Mouse (Mus musculus) ovary, postnatal 10 days (tissue): Measurements from ENCODE around the gene Mterf1b.
"Not testable (repeated sequence)": the region's sequence is repeated elsewhere in the genome, so short reads cannot be mapped to it uniquely, and the experiment has no call there.

ENCODE experiments used
- DNase-seq: peaks from one replicate; pipeline ENCODE4 v3.0.0; 2022; ENCODE audit warnings: low spot score

Gene Mterf1b

GRCm38 (mm10) chr5:4191671-4192480 is at the start of gene Mterf1b:
Gene Mterf1b, plus strand, starts transcription at chr5:4192367.
- not testable (repeated sequence) for DNase-seq

GRCm38 (mm10) chr5:4159418-4160071 is 32.6 kb upstream of the Mterf1b start:
- not testable (repeated sequence) for DNase-seq

DNA sequence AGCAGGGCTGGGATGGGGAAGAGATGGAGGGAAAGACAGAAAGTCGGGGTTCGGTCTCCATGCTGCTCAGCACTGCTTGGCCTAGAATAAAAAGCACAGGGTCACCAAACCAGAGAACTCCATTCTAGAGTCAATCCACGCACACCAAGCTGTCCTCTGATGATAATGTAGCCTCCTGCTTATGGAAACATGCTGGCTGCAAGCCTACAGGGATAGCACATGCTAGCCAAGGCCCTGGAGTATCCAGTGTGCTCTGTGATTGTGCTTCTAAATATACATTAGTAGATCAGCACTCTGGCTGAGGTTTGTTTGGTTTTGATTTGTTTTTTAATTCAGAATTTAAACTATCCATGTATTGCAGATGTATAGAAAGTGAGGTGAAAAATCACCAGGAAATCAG is 30.6 kb upstream of the Mterf1b start:
- DNase-seq: no peak

- DNase-seq: no peak
Measured at GRCm38 (mm10) chr5:4162461-4162860, 29.7 kb upstream of the Mterf1b start.

- DNase-seq: not testable (repeated sequence)
Measured at GRCm38 (mm10) chr5:4167813-4168529, 24.2 kb upstream of the Mterf1b start.

DNA sequence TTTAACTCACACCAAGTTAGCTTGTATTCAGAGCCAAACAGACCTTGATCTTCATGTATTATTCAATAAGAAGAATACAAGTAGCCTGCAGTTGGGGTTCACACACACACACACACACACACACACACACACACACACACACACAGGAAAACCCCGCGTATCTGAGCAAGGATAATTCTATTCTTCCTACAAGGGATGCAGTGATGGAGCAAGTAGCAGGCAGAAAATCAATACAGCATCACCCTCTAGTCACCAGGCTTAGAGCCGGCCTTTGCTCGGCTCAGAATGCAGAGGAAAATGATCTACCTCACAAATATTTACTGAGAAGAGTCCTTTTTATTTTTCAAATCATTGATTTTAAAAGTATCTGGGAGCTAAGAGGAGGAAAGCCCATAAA is 23.6 kb upstream of the Mterf1b start:
- DNase-seq: not testable (repeated sequence)

GRCm38 (mm10) chr5:4176421-4176820 is 15.7 kb upstream of the Mterf1b start:
- not testable (repeated sequence) for DNase-seq

- DNase-seq: no peak
Measured at GRCm38 (mm10) chr5:4179364-4179763, 12.8 kb upstream of the Mterf1b start.

DNA sequence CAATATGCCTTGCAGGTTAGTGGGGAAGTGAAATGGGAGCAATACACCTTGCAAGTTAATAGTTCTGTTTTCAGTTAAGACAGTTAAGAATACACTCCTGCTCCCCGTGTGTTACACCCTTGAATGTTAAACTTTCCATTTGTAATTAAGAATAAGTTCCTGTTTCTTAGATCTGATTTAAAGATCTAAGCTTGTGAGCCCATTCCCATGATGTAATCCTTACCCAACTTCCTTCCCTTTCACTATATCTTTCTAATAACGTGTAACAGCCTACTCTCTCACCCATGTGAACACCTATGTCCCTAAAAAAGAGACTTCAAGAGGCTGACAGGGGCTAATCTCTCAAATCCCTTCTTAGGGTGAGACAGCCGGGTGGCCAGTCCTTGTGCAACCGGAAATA is 5.4 kb upstream of the Mterf1b start:
- no peak for DNase-seq

GRCm38 (mm10) chr5:4192481-4193246 is 497 bp downstream of the Mterf1b start:
- DNase-seq: not testable (repeated sequence)

DNA sequence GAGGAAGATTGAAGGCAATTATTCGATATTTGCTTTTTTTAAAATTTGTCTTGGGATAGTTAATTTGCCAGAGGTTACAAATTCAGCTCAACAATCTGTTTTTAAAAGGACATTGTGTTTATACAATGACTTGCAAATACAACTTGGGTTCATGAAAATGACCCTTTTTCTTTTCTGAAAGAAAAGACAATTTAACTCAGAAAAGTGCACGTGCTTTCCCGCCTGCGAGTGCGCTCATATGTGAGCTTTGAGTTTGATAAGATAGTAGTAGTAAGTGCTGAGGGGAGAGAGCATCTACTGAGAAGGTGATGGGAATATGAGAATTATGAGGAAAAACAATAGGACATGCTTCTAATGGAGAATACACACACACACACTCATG is 1.1 kb downstream of the Mterf1b start:
- DNase-seq: no peak

DNA sequence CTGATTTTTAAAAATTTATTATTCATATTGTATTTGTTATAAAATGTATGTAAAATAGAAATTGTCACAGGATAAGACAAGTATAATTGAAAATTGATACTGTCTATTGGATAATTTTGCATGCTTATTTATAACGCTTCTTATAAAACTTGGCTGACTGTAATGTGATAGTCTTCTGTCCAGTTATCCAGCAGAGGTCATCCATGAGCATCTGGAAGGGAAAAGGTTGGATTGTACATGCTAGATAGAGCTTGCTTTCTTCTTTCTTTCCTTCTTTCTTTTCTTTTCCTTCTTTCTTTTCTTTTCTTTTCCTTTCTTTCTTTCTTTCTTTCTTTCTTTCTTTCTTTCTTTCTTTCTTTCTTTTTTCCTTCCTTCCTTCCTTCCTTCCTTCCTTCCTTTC is 2.0 kb downstream of the Mterf1b start:
- DNase-seq: no peak

- DNase-seq: no peak
Measured at GRCm38 (mm10) chr5:4195086-4195485, 2.9 kb downstream of the Mterf1b start.

DNA sequence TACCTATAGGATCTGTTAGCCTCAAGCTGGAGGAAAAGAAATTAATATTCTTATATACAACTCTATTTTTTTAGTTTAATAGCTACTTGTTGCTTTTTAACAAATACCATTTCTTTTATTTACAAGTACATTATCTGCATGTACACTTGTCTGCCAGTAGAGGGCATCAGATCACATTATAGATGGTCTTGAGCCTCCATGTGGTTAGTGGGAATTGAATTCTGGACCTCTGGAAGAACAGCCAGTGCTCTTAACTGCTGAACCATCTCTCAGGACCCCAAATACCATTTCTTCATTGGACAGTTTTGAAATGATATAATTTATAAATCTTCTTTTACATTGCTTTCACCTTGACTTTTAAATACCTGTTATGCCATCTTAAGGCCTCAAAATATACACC is 9.2 kb downstream of the Mterf1b start:
- DNase-seq: no peak

GRCm38 (mm10) chr5:4202276-4202810 is 10.2 kb downstream of the Mterf1b start:
- DNase-seq: not testable (repeated sequence)

- not testable (repeated sequence) for DNase-seq
Measured at GRCm38 (mm10) chr5:4210082-4210481, 17.9 kb downstream of the Mterf1b start.

DNA sequence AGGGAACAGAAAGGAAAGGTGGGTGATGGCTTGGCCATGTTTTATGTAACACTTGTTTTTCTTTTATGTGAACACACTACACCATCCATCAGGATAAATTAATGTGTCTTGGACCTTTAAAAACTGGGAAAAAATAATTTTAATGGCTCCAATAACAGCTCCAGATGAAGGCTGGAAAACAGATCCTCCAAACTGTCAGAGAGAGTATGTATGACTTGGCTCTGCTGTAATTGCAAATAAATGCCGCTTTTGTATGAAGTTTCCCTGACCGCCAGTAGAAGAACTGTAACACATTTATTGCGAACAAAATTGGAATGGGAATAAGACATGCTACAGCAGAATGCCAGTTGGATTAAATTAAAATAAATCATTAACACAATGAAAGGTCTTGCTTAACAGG is 29.1 kb downstream of the Mterf1b start:
- no peak for DNase-seq

DNA sequence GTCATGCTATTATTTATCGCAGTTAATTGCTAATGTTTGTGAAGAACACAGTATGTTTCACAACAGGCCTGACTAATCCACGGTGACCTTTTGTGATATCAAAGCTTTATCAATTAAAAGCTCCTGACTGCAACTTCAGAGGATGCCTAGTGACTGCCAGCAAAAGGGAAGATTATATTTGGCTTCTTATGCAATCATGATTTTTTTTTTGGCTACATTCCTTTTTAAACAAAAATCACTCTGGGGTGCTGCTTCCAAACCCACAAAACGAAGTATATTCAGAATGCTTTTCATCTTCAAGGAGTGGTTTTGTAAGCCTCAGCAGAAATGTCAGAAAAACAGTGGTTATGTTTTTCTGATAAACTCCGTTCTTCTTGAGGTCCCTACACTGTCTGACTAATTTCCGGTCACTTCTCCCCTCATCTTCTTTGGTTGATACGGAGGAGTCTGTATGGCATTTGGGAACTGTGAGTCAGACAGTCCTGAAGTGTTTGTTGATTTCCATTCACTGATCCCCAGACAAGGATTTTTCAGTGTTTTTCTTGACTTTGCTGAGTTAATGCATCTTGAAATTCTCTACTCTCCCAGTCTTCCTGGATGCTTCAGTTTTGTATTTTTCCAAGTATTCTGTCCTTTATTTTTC is 29.9 kb downstream of the Mterf1b start:
- DNase-seq: no peak

- DNase-seq: no peak
Measured at GRCm38 (mm10) chr5:4232163-4232562, 40.0 kb downstream of the Mterf1b start.

DNA sequence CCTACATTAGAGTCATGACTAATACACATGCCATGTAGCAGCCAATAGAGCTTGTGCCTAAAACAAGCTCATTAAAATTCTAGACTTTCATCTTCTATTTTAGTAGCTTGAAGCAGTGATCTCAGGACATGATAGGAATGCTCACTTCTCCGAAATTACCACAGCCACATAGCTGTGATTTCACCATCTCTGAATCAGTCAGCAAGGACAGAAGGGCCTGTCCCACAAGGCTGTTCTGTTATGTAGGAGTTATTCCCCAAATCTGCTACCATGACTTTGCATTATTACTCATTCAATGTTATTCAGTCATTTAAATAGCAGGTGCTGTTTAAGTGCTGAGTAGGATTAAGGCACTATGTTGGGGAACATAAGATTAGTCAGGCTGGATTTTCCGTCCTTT is 42.3 kb downstream of the Mterf1b start:
- DNase-seq: no peak

GRCm38 (mm10) chr5:4240120-4240519 is 48.0 kb downstream of the Mterf1b start:
- no peak for DNase-seq
